Mouse (Mus musculus): ENCODE results near the gene Marcks. TPM values are rescaled to one million over a fixed set of nuclear protein-coding genes. Genes with fewer than 3 reads are reported as not detected.

Gene Marcks
- 17.0 and 29.7 TPM in 2 replicates for polyA plus RNA-seq (2012; rRNA removed)

- no peak for DNase-seq (ENCODE audit: low read depth)
These were observed at the start of gene Marcks for GRCm38 (mm10) chr10:37138778-37139442. TSS of gene Marcks (minus strand) at chr10:37138920.

DNA sequence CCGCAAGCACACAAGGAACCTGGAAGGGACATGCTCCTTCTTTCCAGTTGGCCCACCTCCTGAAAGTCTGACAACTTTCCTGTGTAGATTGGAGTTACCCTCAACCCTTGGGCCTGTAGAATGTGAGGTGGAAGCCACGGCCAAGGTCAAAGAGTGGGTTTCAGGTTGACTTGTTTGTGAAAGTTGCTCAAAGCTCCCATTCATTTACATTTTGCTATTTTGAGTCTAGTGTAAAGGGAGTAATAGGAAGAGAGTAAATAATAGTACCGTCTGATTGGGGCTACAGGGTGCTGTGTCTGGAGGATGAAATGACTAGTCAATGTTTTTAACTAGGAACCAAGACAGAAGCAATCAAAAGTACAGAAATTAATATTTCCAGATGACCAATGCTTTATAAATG lies 38.4 kb upstream of the Marcks start:
- DNase-seq (ENCODE audit: low read depth), result no peak

DNA sequence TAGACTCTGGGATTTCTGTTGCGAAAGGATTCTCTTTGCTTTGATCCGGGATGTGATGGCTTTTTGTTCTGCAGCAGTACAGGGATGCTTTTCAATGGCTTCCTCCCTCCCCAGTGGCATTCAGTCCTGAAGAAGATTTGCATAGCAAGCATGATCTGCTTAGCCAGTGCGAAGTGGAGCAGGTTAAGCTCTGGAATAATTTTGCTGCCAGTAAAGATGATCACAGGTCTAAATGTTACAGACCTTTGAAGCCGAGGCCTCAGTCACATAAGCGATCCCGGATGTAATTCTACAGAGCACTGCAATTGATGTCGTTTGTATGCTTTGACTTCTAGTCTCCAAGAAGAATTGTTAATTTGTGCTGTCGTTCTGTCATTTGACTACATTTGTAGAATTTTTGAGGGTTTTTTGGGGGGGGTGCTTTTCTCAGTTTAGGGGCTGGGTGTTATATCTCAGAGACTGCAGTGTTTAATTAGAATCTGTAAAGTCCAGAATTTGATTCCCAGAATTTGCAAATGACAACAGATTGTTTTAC lies 33.8 kb upstream of the Marcks start:
- DNase-seq (ENCODE audit: low read depth), result no peak

DNA sequence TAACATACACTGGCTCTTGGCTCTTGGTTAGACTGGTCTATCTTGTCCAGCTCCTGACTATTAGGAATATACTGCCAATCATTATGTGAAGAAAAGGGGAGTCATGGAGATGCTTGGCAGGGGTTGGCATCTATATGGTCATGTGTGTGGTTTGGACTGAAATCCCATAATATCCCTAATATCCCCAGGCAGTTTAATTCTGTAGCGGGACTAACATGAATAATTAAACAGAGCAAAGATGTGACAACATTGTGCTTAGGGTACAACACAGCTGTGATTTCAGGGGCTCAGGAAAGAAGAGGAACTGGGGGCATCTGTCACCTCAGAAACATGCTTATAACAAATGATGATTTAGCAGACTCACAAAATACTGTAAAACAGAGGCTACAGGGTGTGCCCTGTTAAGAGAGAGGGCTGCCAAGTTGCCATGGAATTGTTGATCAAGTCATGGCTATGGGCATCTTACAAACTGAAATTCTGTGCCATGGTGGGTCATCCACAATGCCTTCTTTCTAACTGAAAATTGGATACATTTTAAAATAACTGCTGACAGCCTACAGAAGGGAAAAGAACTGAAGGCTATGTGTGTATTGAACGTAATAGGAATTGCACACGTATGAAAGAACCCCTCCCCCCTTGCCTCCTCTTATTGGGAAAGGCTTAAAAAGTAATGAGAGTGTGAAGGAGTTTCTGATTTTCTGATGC lies 33.1 kb upstream of the Marcks start:
- DNase-seq (ENCODE audit: low read depth), result no peak

GRCm38 (mm10) chr10:37170878-37171277 lies 32.2 kb upstream of the Marcks start:
- no peak for DNase-seq (ENCODE audit: low read depth)

DNA sequence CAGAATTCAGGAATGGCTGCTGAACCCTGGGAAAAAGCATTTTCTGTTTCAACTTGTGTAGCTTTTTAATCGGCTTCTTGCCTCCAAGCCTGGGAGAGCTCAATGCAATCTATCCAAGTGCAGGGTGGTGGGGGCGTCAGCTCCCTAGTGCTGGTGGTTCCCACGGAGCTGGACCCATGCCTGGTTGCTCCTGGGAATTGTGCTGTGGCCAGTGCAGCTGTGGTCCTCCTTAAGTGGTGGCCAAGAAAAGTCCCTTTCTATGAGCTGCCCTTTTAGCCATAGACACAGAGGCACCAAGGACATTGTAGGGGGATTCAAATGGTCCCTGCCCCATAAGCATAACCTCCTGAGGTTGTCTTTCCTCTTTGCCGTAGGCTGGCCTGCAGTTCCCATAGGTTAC lies 31.7 kb upstream of the Marcks start:
- DNase-seq (ENCODE audit: low read depth), result no peak

GRCm38 (mm10) chr10:37167527-37167926 lies 28.8 kb upstream of the Marcks start:
- DNase-seq (ENCODE audit: low read depth), result no peak

DNA sequence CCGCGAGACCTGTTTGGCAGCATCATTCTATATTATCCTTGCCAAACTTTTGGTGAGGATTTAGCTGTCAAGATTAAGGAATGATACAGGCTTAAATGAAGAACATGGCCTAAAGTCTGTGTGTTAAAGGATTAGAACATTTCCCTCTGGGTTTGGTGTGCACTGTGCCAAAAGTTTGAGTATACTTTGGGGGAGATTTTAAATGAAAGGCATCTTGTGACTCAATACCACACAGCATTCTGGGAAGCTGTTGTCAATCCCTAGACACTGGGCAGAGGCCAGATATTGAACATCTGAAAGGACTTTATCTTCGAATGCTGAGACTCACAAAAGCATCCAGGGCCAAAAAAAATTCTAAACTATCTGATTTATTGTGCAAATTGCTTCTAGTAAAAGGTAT lies 21.0 kb upstream of the Marcks start:
- DNase-seq (ENCODE audit: low read depth), result no peak

- DNase-seq (ENCODE audit: low read depth), result no peak
These were observed 18.4 kb upstream of the Marcks start for GRCm38 (mm10) chr10:37157156-37157555.

DNA sequence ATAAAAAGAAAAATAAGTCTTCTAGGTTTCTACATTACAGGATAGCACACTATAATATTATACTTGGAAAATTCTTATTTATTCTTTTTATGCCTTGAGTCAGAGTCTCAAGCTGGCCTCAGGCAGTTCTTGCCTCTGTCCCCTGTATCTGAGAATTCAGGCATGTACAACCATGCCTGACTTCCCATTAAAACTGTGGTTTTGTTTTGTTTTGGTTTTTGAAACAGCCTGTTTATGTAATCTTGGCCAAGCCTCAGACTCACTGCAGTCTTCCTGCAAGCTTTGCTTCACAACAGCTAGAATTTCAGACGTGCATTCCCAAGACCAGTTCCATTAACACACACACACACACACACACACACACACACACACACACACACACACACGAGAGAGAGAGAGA lies 16.4 kb upstream of the Marcks start:
- no peak for DNase-seq (ENCODE audit: low read depth)

- DNase-seq (ENCODE audit: low read depth), result no peak
These were observed 13.0 kb upstream of the Marcks start for GRCm38 (mm10) chr10:37151539-37152271.

DNA sequence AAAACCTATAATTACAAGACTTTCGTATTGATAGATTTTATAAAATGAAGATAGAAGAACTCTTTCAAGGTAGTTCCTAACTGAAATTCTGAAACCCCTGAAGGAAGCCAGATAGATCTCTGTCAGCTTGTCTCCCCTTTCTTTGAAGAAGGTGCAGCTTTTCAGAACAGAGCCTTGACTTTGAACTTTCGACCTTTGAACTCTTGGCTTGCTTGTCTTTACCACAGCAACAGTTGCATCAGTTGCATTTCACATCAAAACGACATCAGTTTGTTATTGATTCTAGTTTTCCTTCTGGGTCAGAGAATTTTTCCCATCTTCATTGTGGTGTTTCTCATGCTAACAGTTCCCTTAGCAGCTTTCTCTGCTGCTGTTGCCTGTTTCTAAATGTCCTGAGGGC lies 9.3 kb upstream of the Marcks start:
- no peak for DNase-seq (ENCODE audit: low read depth)

GRCm38 (mm10) chr10:37145456-37145855 lies 6.7 kb upstream of the Marcks start:
- DNase-seq (ENCODE audit: low read depth), result no peak

DNA sequence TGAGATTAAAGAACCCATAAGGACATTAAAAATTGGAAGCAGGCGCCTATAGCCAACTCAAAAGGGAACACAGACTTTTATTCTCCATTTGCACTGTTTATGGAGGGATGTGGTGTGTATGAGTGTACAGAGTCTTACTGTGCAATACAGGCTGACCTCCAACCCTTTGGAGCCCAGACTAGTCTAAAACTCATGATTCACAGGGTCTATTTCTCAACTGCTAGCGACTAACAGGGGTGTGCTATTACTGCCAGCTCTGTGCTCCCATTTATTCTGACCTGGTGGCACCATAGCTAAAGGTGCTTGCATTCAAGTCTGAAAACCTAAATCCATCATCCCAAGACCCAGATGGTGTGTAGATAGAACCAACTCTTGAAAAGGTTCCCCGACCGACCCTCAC lies 2.9 kb upstream of the Marcks start:
- no peak for DNase-seq (ENCODE audit: low read depth)

- DNase-seq (ENCODE audit: low read depth), result no peak
These were observed 2.2 kb upstream of the Marcks start for GRCm38 (mm10) chr10:37140736-37141451.

DNA sequence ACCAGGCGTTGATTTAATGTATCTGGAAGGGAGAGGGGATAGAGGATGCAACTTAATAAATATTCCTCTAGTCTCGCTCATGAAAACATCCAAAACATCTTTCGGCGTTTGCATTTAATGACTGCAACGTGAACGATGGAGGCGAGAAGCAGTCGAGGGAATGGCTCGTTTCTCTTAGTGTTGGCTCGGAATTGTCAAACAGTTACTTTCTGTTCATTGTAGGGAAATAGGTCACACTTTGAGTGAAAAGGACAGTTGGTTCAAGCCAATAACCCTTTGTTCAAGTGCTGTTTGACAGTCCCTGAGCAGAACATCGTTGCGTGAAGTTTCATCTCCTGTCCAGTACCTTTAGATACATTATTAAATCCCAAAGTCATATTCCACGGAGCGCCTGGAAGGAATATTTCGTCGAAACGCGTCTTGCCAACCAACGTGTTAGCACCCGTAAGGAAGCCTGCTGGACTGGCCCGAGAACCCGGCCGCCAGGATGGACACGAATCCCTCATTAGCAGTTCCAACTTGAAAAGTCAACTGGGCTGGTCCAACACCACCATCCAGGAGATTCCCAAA lies 1.5 kb upstream of the Marcks start:
- no peak for DNase-seq (ENCODE audit: low read depth)

- DNase-seq (ENCODE audit: low read depth), result no peak
These were observed 884 bp upstream of the Marcks start for GRCm38 (mm10) chr10:37139443-37140165.

- DNase-seq (ENCODE audit: low read depth), result no peak
These were observed 399 bp downstream of the Marcks start for GRCm38 (mm10) chr10:37138311-37138731.

- no peak for DNase-seq (ENCODE audit: low read depth)
These were observed 999 bp downstream of the Marcks start for GRCm38 (mm10) chr10:37137531-37138310.

GRCm38 (mm10) chr10:37136981-37137518 lies 1.7 kb downstream of the Marcks start:
- DNase-seq (ENCODE audit: low read depth), result no peak
